Mouse (Mus musculus): ENCODE measurements at regions not wholly inside any gene's neighbourhood (a gene's known extent, or its start where the extent isn't known, plus 50 kb on each side); places are given as distances from the start of the nearest gene placed in this dataset.
A peak's percentile ranks its signal among the peaks of the same experiment; 100 is the strongest.

DNA sequence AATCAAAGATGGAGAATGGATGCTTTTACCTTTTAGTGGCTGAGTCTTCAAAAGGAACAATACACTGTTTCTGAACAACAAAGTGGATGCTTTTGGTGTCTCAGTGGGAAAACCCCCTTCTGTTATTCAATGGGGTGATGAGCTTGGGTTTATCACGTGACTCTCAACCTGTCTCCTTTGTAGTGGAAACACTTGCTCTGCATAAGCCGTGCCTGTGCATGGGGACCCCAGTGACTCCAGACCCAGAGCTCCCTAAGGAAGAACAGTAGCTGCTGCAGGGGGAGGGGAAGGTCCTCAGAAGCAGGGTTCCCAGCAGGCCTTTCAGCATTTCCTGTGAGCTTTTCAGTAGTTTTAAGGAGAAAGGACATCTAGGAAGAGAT, 83.9 kb upstream of the Ankrd50 start:
- Histone ChIP-seq H3K27me3 (replicated peaks; ENCODE audit: low read depth, poor library complexity, severe bottlenecking) (no peaks in the 10 kb centered on the region), H3K27ac (replicated peaks) (peak overlapping the region; percentile 57; the same call in 1 of the 2 replicates), H3K9me3 (no peaks in the 10 kb centered on the region), H3K4me3 (no peak overlapping the region), H3K4me1 (peaks cover 14% of the 10 kb centered on the region), H3K36me3 (replicated peaks) (no peaks in the 10 kb centered on the region)
- DNase-seq (ENCODE audit: low spot score): no peak
- WGBS: 32% methylated on average over 2 of the region's 2 CpGs

DNA sequence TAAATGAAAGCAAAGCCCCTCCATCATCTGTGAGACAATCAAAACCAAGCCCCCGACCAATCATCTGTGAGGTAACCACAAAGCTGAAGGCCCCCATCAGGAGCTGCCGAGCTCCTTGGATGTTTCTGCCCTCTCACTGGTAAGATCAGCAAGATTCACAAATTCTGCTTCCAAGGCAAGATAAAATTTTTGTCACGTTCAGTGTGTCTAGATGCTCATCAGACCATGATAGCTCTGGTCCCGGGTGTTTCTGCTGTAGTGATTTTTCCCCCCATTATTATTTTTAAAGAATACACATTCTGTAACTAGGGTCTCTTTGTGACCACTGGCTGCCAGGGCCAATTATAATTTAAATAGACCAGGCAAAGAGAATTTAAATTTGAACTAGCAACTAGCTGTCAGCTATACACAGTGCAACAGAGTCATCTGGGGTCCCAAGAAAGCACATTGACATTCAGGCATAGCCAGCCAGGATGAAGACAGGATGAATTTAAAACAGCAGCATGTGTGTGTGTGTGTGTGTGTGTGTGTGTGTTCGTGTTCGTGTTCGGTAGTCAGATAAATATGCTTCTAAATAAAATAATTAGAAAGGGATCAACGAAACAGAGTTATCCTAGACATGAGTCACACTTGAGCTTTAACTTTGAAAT, 83.4 kb upstream of the Ankrd50 start:
- no peaks in the 10 kb centered on the region for H3K36me3 ChIP-seq (replicated peaks)
- peaks cover 14% of the 10 kb centered on the region for H3K4me1 ChIP-seq
- no peaks in the 10 kb centered on the region for H3K9me3 ChIP-seq
- WGBS: 58% methylated on average over 8 of the region's 8 CpGs
- no peak overlapping the region for H3K27ac ChIP-seq (replicated peaks)
- no peaks in the 10 kb centered on the region for H3K27me3 ChIP-seq (replicated peaks; ENCODE audit: low read depth, poor library complexity, severe bottlenecking)
- DNase-seq (ENCODE audit: low spot score): no peak
- H3K4me3 ChIP-seq: no peak overlapping the region

DNA sequence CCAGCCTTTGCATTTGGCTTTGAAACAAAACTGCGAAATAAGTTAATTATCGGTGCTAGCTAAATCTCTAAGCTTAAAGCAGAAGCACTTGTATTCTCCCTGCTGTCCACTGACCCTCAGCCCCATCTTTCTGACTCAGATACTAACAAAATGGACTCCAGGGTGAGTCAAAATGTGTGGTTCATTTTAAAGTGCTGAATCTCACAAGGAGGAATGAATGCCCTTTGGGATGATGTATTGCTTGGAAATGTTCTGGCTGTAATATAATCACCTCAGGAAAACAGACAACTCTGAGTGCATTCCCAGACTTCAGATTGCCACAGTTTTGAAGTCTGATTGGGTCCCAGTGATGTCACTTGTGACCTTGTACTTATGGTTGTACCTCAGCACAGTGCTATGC, 81.9 kb upstream of the Ankrd50 start:
- peaks cover 14% of the 10 kb centered on the region for H3K4me1 ChIP-seq
- no peak overlapping the region for H3K27ac ChIP-seq (replicated peaks)
- no peaks in the 10 kb centered on the region for H3K27me3 ChIP-seq (replicated peaks; ENCODE audit: low read depth, poor library complexity, severe bottlenecking)
- H3K9me3 ChIP-seq: no peaks in the 10 kb centered on the region
- no peak overlapping the region for H3K4me3 ChIP-seq
- no peak for DNase-seq (ENCODE audit: low spot score)
- 96% methylated on average over 2 of the region's 2 CpGs for WGBS
- no peaks in the 10 kb centered on the region for H3K36me3 ChIP-seq (replicated peaks)

DNA sequence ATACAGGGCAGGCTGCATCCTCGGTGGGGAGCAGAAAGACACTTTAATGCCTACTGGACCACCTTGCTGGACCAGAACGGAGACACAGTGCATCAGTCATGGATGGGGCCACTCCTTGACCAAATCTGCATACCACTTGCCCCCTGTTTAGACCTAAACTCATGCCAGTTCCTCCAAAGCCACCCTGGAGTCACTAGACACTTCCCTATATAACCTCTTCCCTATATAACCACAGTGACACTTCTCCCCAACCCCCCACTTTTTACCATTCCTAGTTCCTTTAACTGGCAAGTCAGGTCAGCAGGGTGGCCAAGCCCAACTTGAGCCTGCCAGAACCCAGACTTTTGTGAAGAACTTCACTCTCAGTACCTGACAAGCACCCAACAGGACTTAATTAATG, 80.2 kb upstream of the Ankrd50 start:
- DNase-seq (ENCODE audit: low spot score): no peak
- no peak overlapping the region for H3K27ac ChIP-seq (replicated peaks)
- WGBS: 27% methylated on average over 2 of the region's 2 CpGs
- H3K36me3 ChIP-seq (replicated peaks): no peaks in the 10 kb centered on the region
- H3K4me1 ChIP-seq: peaks cover 14% of the 10 kb centered on the region
- no peak overlapping the region for H3K4me3 ChIP-seq
- no peaks in the 10 kb centered on the region for H3K9me3 ChIP-seq
- no peaks in the 10 kb centered on the region for H3K27me3 ChIP-seq (replicated peaks; ENCODE audit: low read depth, poor library complexity, severe bottlenecking)

DNA sequence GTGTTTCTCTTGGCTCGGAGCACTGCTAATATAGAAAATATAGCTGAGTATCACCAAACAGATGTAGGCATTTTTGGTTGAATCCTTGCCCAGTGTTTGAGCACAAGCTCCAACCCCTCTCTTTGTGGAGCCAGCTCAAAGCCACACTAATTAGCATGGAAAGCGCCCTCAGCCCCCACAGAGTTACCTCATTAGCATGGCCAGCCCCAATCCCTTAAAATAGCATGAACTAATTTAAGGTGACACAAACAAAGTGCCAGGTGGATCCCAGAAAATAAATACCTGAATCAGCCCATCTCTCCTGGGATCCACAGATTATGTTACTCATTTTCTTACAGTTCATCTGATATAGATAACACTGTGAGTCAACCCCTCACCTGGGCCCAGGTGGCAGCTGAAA, 79.7 kb upstream of the Ankrd50 start:
- H3K27me3 ChIP-seq (replicated peaks; ENCODE audit: low read depth, poor library complexity, severe bottlenecking): no peaks in the 10 kb centered on the region
- H3K9me3 ChIP-seq: no peaks in the 10 kb centered on the region
- no peak for DNase-seq (ENCODE audit: low spot score)
- WGBS: 18% methylated on average over 2 of the region's 2 CpGs
- H3K4me3 ChIP-seq: no peak overlapping the region
- H3K36me3 ChIP-seq (replicated peaks): no peaks in the 10 kb centered on the region
- no peak overlapping the region for H3K27ac ChIP-seq (replicated peaks)
- H3K4me1 ChIP-seq: peaks cover 14% of the 10 kb centered on the region

DNA sequence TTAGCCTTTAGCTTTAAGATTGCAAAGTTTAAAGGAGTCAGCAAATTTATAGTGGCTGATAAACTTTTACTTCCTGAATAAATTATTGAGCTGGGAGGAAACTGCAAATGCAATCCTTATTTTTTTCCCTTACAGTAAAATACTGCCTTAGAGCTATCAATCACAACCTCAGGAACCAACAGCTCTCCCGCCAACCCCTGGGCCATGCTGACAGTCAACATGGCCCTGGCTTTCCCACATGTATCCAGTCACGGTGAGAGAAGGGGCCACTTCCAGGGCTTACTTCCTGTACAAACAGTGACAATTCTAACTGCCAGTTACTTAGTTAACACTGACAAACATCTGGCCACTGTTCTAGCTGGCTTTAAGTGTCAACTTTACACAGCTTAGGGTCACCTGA, 76.5 kb upstream of the Ankrd50 start:
- Histone ChIP-seq H3K36me3 (replicated peaks) (no peaks in the 10 kb centered on the region), H3K27me3 (replicated peaks; ENCODE audit: low read depth, poor library complexity, severe bottlenecking) (no peaks in the 10 kb centered on the region), H3K4me1 (peaks cover 2% of the 10 kb centered on the region; the same call in 1 of the 2 replicates), H3K27ac (replicated peaks) (no peak overlapping the region), H3K9me3 (no peaks in the 10 kb centered on the region), H3K4me3 (no peak overlapping the region)
- WGBS: 59% methylated on average over 2 of the region's 2 CpGs
- DNase-seq (ENCODE audit: low spot score): no peak

DNA sequence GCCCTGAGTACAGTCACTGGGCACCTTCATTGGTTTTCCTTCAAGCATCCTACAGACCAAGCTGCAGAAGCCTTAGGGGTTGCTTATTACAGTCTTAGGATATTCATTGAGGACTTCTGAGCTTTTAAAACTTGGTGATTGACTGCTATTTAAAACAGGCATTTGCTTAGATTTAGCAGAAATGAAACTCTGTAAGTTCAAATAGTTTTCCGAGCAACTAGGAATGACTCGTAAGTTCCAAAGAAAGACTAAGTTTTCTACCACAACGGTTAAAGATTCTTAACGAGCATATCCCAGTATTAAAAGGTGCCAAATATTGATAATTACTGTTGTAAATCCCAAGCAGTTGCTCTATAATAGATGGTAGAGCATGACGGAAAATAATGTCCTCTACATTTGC, 71.3 kb upstream of the Ankrd50 start:
- DNase-seq (ENCODE audit: low spot score): no peak

DNA sequence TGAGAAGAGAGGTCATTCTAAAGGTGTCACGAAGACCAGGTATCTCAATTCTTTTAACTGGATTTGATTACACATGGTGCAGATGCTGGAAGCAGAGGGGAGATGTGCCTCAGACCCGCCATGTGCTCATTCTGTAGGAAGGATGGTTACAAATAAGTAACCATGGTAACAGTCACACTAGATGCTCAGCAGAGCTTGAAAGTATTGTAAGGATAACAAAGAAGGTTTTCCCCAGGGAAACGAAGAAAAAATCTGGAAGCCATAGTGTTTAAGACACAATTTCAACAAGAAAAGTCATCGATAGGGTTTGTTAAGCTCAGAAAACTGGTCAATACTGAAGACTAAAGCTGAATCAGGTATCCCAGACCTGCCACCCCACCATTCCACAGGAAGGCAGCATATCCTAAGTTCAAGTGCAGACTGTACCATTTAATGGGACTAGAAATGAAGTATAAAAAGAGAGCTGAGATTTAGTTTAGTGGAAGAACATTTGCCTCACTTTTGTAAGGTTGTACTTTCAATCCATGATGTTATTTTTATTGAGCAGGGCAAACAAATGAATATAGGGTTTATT, 68.9 kb upstream of the Ankrd50 start:
- no peak overlapping the region for H3K27ac ChIP-seq (replicated peaks)
- no peaks in the 10 kb centered on the region for H3K27me3 ChIP-seq (replicated peaks; ENCODE audit: low read depth, poor library complexity, severe bottlenecking)
- H3K4me3 ChIP-seq: no peak overlapping the region
- WGBS: 69% methylated on average over 4 of the region's 4 CpGs
- no peaks in the 10 kb centered on the region for H3K4me1 ChIP-seq
- H3K9me3 ChIP-seq: no peaks in the 10 kb centered on the region
- no peak for DNase-seq (ENCODE audit: low spot score)
- no peaks in the 10 kb centered on the region for H3K36me3 ChIP-seq (replicated peaks)

More for the DNA sequence above, 71.3 kb upstream of the Ankrd50 start:
- Histone ChIP-seq H3K9me3 (no peaks in the 10 kb centered on the region), H3K36me3 (replicated peaks) (no peaks in the 10 kb centered on the region), H3K27me3 (replicated peaks; ENCODE audit: low read depth, poor library complexity, severe bottlenecking) (no peaks in the 10 kb centered on the region), H3K4me3 (no peak overlapping the region), H3K4me1 (no peaks in the 10 kb centered on the region), H3K27ac (replicated peaks) (no peak overlapping the region)
- WGBS: 93% methylated on average over 5 of the region's 5 CpGs

DNA sequence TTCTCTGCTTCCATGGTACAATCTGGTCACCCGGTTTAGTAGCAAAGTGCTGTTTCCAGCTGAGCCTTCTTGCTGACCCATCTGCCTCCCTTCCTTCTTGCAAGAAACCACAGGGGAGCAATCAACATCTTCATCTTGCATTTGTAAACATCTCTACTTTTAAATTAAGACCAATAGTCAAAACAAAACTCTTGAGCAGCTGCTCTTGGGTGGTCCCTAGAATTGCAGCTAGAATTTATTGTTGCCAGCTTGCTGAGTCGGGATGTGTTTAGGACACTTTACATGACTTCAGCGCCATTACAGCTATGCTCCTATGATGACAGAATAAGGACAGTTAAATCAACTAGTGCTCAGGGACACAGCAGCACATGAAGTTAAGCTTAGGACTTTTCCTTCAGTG, 62.4 kb upstream of the Ankrd50 start:
- no peak overlapping the region for H3K4me3 ChIP-seq
- H3K4me1 ChIP-seq: no peaks in the 10 kb centered on the region
- no peaks in the 10 kb centered on the region for H3K27me3 ChIP-seq (replicated peaks; ENCODE audit: low read depth, poor library complexity, severe bottlenecking)
- no peaks in the 10 kb centered on the region for H3K36me3 ChIP-seq (replicated peaks)
- no peaks in the 10 kb centered on the region for H3K9me3 ChIP-seq
- H3K27ac ChIP-seq (replicated peaks): no peak overlapping the region
- DNase-seq (ENCODE audit: low spot score): no peak
- 74% methylated on average over 3 of the region's 3 CpGs for WGBS

DNA sequence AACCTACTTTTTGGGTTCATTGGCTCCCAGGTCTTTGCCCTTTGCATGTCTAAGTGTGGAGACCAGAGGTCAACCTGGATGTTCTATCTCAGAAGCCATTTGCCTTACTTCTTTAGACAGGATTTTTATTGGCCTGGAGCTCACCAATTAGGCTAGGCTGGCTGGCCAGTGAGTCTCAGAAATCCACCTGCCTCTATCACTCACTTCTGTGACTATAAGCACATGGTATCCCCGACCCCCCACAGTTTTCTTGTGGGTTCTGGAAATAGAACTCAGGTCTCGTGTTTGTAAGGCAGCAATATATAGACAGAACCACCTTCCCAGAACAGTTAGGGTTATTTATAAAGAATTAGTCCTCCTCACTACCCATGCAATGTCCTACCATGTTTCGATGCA, 60.9 kb upstream of the Ankrd50 start:
- WGBS: 86% methylated on average over 3 of the region's 3 CpGs
- no peak for DNase-seq (ENCODE audit: low spot score)
- no peak overlapping the region for H3K27ac ChIP-seq (replicated peaks)

DNA sequence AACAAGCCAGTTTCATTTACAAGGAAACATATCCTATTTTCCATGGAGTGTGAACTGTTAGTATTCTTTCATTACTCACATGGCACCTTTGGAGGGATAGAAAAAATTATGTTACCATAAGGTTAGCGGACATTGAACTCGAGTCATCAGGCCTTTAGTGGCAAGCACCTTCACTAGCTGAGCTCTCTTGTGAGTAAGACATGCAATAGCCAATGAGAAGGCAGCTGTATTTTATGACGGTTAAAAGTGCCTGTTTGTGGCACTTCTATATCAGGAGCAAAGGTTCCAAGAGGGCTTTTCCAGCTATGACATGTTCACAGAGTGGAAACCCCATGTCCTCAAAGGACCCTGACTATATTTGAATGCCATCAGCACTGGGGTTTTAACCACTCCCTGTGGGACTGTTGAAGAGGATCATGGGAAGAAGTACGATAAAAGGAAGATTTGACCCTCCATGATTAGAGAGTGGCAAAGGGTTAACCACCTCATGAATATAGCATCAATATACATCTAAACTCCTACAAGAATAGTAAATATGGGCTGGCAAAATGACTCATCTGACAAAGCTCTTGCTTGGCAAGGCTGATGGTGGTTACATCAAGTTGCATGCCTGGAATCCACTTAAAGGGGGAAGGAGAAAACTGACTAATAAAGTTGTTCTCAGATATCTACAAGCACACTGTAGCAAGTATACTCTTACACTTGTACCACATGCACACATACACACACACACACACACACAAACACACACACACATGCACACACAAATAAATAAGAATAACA, 60.3 kb upstream of the Ankrd50 start:
- no peaks in the 10 kb centered on the region for H3K27me3 ChIP-seq (replicated peaks; ENCODE audit: low read depth, poor library complexity, severe bottlenecking)
- no peak overlapping the region for H3K4me3 ChIP-seq
- DNase-seq (ENCODE audit: low spot score): no peak
- no peaks in the 10 kb centered on the region for H3K36me3 ChIP-seq (replicated peaks)
- H3K9me3 ChIP-seq: no peaks in the 10 kb centered on the region
- WGBS: 92% methylated on average over 4 of the region's 4 CpGs
- no peak overlapping the region for H3K27ac ChIP-seq (replicated peaks)
- peaks cover 13% of the 10 kb centered on the region; the same call in 1 of the 2 replicates for H3K4me1 ChIP-seq

More for the DNA sequence above, 60.9 kb upstream of the Ankrd50 start:
- H3K36me3 ChIP-seq (replicated peaks): no peaks in the 10 kb centered on the region
- no peaks in the 10 kb centered on the region for H3K27me3 ChIP-seq (replicated peaks; ENCODE audit: low read depth, poor library complexity, severe bottlenecking)
- H3K4me3 ChIP-seq: no peak overlapping the region
- H3K4me1 ChIP-seq: peaks cover 13% of the 10 kb centered on the region; the same call in 1 of the 2 replicates
- no peaks in the 10 kb centered on the region for H3K9me3 ChIP-seq

DNA sequence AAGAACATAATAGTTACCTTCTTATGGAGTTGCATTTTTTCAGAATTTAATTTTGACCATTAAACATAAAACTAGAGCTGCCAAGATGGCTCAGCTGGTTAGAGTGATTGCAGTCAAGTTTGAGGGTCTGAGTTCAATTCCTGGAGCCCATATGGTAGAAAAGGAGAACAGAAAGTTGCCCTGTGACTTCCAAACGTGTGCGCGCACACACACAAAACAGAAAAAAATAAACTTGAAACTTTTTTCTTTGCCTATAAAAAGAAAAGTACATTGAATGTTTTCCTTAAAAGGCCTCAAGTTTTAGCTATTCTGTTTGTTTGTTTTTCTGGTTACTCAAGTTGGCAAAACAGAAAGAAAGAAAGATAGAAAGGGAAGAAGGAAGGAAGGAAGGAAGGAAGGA, 59.2 kb upstream of the Ankrd50 start:
- DNase-seq (ENCODE audit: low spot score): no peak
- H3K36me3 ChIP-seq (replicated peaks): no peaks in the 10 kb centered on the region
- no peak overlapping the region for H3K27ac ChIP-seq (replicated peaks)
- H3K4me1 ChIP-seq: peaks cover 13% of the 10 kb centered on the region; the same call in 1 of the 2 replicates
- no peak overlapping the region for H3K4me3 ChIP-seq
- 97% methylated on average over 3 of the region's 3 CpGs for WGBS
- H3K9me3 ChIP-seq: no peaks in the 10 kb centered on the region
- no peaks in the 10 kb centered on the region for H3K27me3 ChIP-seq (replicated peaks; ENCODE audit: low read depth, poor library complexity, severe bottlenecking)

DNA sequence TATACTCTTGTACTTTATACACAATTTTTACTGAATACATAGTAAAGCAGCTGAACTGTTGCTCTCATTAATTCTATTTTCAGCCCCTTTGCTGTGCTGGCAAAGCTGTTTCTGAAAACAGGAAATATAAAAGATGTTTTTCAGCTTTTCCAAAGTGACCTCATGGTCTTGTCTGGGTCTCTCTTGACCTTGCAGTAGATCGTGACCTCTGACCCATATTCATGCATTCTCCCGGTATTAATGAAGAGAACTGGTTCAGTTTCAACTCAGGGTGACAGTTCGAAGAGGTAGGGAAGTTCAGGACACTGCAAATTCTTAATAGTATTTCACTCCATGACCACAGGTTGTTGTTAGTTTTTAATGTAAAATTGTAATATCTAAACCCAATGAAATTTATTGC, 56.7 kb upstream of the Ankrd50 start:
- Histone ChIP-seq H3K27me3 (replicated peaks; ENCODE audit: low read depth, poor library complexity, severe bottlenecking) (no peaks in the 10 kb centered on the region), H3K4me3 (no peak overlapping the region), H3K4me1 (peaks cover 13% of the 10 kb centered on the region; the same call in 1 of the 2 replicates), H3K27ac (replicated peaks) (no peak overlapping the region), H3K36me3 (replicated peaks) (no peaks in the 10 kb centered on the region), H3K9me3 (no peaks in the 10 kb centered on the region)
- no peak for DNase-seq (ENCODE audit: low spot score)
- 58% methylated on average over 3 of the region's 3 CpGs for WGBS

Measured in embryonic facial prominence, embryonic 10.5 days (tissue).